Mouse (Mus musculus) right cerebral cortex, adult 18-20 months (tissue): Measurements from ENCODE around the gene Gm19965.

Experiments used
- DNase-seq: peaks from one replicate; pipeline ENCODE4 v3.0.0; 2022; ENCODE audit warnings: mixed read lengths

The Gm19965 gene

DNA sequence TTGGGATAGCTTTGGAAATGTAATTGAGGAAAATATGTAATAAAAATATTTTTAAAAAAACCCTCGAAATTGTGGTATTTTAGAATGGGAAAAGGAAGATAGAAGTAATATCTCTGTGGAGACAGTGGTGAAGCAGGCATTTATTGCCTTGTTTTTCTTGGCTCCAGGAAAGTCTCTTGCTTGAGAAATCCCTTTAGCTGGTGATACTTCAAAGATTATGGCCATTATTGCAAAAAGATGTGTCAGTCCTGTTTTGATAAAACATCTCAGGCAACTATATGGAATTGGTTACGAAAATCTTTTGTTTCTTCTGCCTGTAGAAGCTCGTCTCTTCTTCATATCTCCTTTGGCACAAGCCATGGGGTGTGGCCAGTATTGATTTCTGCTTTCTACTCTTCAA, at the start of gene Gm19965:
Gene Gm19965 (plus strand): TSS at position 301 of the 400 bp plus-strand sequence.
- DNase-seq, result no peak

- no peak for DNase-seq
Observed at GRCm38 (mm10) chr1:116782471-116782989, 20.3 kb upstream of the Gm19965 start.
